Mouse (Mus musculus) hindbrain, embryonic 16.5 days (tissue): ENCODE results near the gene Ly6g6d. TPM values are rescaled to one million over a fixed set of nuclear protein-coding genes. Genes with fewer than 3 reads are reported as not detected.

Source experiments
- ATAC-seq: fragments of 200-750 bp; cut with Nextera tagmentation; 2 replicates; pipeline ENCODE4 v1.8.0; 2017; ENCODE audit warnings: moderate TSS enrichment, moderate library complexity
- H3K27ac ChIP-seq: fragments of 300-500 bp; sonication (generic); 2 replicates; pipeline ENCODE4 v1.5.1; 2014; ENCODE audit warnings: low read depth, mild to moderate bottlenecking, control low read depth, low read length, moderate library complexity
- H3K27me3 ChIP-seq: fragments of 300-500 bp; sonication (generic); replicated peaks from 2 replicates; pipeline ENCODE4 v1.6.1; 2014; ENCODE audit warnings: low read length; ENCODE audit not compliant: control insufficient read depth, insufficient read depth
- H3K36me3 ChIP-seq: fragments of 300-500 bp; sonication (generic); 2 replicates; pipeline ENCODE4 v1.6.1; 2014; ENCODE audit warnings: mild to moderate bottlenecking, low read length, moderate library complexity, mixed read lengths; ENCODE audit not compliant: control insufficient read depth, insufficient read depth
- H3K4me1 ChIP-seq: fragments of 300-500 bp; sonication (generic); 2 replicates; pipeline ENCODE4 v1.6.1; 2014; ENCODE audit warnings: low read depth, low read length; ENCODE audit not compliant: control insufficient read depth, insufficient read depth
- H3K4me2 ChIP-seq: fragments of 300-500 bp; sonication (generic); 2 replicates; pipeline ENCODE4 v1.6.1; 2014; ENCODE audit warnings: mild to moderate bottlenecking, low read length, control low read depth, moderate library complexity
- H3K4me3 ChIP-seq: fragments of 300-500 bp; sonication (generic); 2 replicates; pipeline ENCODE4 v1.5.1; 2014; ENCODE audit warnings: mild to moderate bottlenecking, low read length, control low read depth, moderate library complexity
- H3K9ac ChIP-seq: fragments of 300-500 bp; sonication (generic); 2 replicates; pipeline ENCODE4 v1.6.1; 2014; ENCODE audit warnings: low read depth, mild to moderate bottlenecking, control low read depth, low read length, moderate library complexity
- H3K9me3 ChIP-seq: fragments of 300-500 bp; sonication (generic); 2 replicates; pipeline ENCODE4 v1.6.1; 2014; ENCODE audit warnings: mild to moderate bottlenecking, low read length, moderate library complexity; ENCODE audit not compliant: control insufficient read depth
- WGBS: fragments of 180-500 bp; shearing (Covaris S2); extraction: QIAGEN DNeasy Blood & Tissue Kit; methylation state at CpG from one replicate; pipeline ENCODE4 v1.1.7; 2014; 5-methylcytosine and 5-hydroxymethylcytosine counted together
- polyA plus RNA-seq: library from polyadenylated mRNA; unstranded; fragments of >200 nt; fragmentation: Nextera tagmentation; extraction: Ambion mirVana; gene quantifications from 2 replicates; pipeline ENCODE4 v1.2.1, GENCODE M21; 2015

Gene Ly6g6d
- polyA plus RNA-seq, 1 experiment from 2014 or later: 0.68 TPM

GRCm38 (mm10) chr17:35031880-35032279 lies 46.0 kb downstream of the Ly6g6d start:
- no peak overlapping the region for H3K27ac ChIP-seq
- H3K4me3 ChIP-seq: no peak overlapping the region
- no peak overlapping the region for H3K9ac ChIP-seq
- ATAC-seq: no peak
- no peaks in the 10 kb centered on the region for H3K36me3 ChIP-seq
- H3K9me3 ChIP-seq: no peaks in the 10 kb centered on the region
- H3K27me3 ChIP-seq: no peaks in the 10 kb centered on the region
- peaks cover 10% of the 10 kb centered on the region for H3K4me1 ChIP-seq
- H3K4me2 ChIP-seq: no peak overlapping the region
- WGBS: 90% methylated on average over 7 of the region's 7 CpGs

GRCm38 (mm10) chr17:35031272-35031671 lies 46.6 kb downstream of the Ly6g6d start:
- Histone ChIP-seq H3K9me3 (no peaks in the 10 kb centered on the region), H3K4me2 (no peak overlapping the region), H3K4me3 (no peak overlapping the region), H3K4me1 (peaks cover 10% of the 10 kb centered on the region), H3K27me3 (no peaks in the 10 kb centered on the region), H3K9ac (no peak overlapping the region), H3K36me3 (no peaks in the 10 kb centered on the region), H3K27ac (no peak overlapping the region)
- 92% methylated on average over 11 of the region's 11 CpGs for WGBS
- no peak for ATAC-seq

- H3K4me1 ChIP-seq: peaks cover 10% of the 10 kb centered on the region
- no peaks in the 10 kb centered on the region for H3K36me3 ChIP-seq
- peak; percentile 53 for ATAC-seq
- no peaks in the 10 kb centered on the region for H3K9me3 ChIP-seq
- H3K9ac ChIP-seq: peak overlapping the region; percentile 36
- H3K4me2 ChIP-seq: peak overlapping the region; percentile 45
- H3K4me3 ChIP-seq: peak overlapping the region; percentile 8; the same call in 1 of the 2 replicates
- no peaks in the 10 kb centered on the region for H3K27me3 ChIP-seq
- 23% methylated on average over 19 of the region's 19 CpGs for WGBS
- H3K27ac ChIP-seq: no peak overlapping the region
Observed at GRCm38 (mm10) chr17:35029691-35030532, 48.0 kb downstream of the Ly6g6d start.

- Histone ChIP-seq H3K9ac (no peak overlapping the region), H3K36me3 (no peaks in the 10 kb centered on the region), H3K9me3 (no peaks in the 10 kb centered on the region), H3K4me3 (no peak overlapping the region), H3K4me2 (no peak overlapping the region), H3K27ac (no peak overlapping the region), H3K4me1 (peaks cover 10% of the 10 kb centered on the region), H3K27me3 (no peaks in the 10 kb centered on the region)
- WGBS: 94% methylated on average over 2 of the region's 2 CpGs
- ATAC-seq: no peak
Observed at GRCm38 (mm10) chr17:35028315-35028714, 49.5 kb downstream of the Ly6g6d start.

- H3K9ac ChIP-seq: no peak within 1 kb of the TSS
- no peaks in the 10 kb centered on the region for H3K27me3 ChIP-seq
- no peak within 1 kb of the TSS for H3K4me3 ChIP-seq
- H3K4me1 ChIP-seq: peaks cover 10% of the 10 kb centered on the region
- H3K27ac ChIP-seq: peak within 1 kb of the TSS; percentile 59
- no peaks in the 10 kb centered on the region for H3K9me3 ChIP-seq
- ATAC-seq: peak; percentile 67
- H3K36me3 ChIP-seq: no peaks in the 10 kb centered on the region
- WGBS: 33% methylated on average over 13 of the region's 13 CpGs
- H3K4me2 ChIP-seq: peak within 1 kb of the TSS; percentile 12
Observed at GRCm38 (mm10) chr17:35027277-35028068, 50.4 kb downstream of the Ly6g6d start, which contains the start of gene Sapcd1. Gene Sapcd1 (minus strand): TSS chr17:35028016.

GRCm38 (mm10) chr17:35026206-35026605 lies 51.7 kb downstream of the Ly6g6d start:
- Histone ChIP-seq H3K27me3 (no peaks in the 10 kb centered on the region), H3K9me3 (no peaks in the 10 kb centered on the region), H3K9ac (no peak overlapping the region), H3K4me2 (no peak overlapping the region), H3K27ac (no peak overlapping the region; the same call in 1 of the 2 replicates), H3K36me3 (no peaks in the 10 kb centered on the region), H3K4me1 (peaks cover 15% of the 10 kb centered on the region), H3K4me3 (no peak overlapping the region)
- WGBS: 73% methylated on average over 5 of the region's 5 CpGs
- no peak for ATAC-seq

GRCm38 (mm10) chr17:35024691-35025488 lies 53.0 kb downstream of the Ly6g6d start:
- Histone ChIP-seq H3K9me3 (no peaks in the 10 kb centered on the region), H3K4me3 (no peak overlapping the region), H3K9ac (no peak overlapping the region), H3K4me2 (no peak overlapping the region), H3K36me3 (no peaks in the 10 kb centered on the region), H3K27me3 (no peaks in the 10 kb centered on the region), H3K27ac (no peak overlapping the region), H3K4me1 (peaks cover 13% of the 10 kb centered on the region)
- WGBS: 59% methylated on average over 7 of the region's 10 CpGs
- ATAC-seq: no peak

GRCm38 (mm10) chr17:35024261-35024660 lies 53.6 kb downstream of the Ly6g6d start:
- WGBS: 75% methylated on average over 13 of the region's 13 CpGs
- no peaks in the 10 kb centered on the region for H3K9me3 ChIP-seq
- H3K27ac ChIP-seq: no peak overlapping the region
- no peak overlapping the region for H3K4me3 ChIP-seq
- H3K4me2 ChIP-seq: no peak overlapping the region
- ATAC-seq: no peak
- H3K27me3 ChIP-seq: no peaks in the 10 kb centered on the region
- H3K36me3 ChIP-seq: no peaks in the 10 kb centered on the region
- H3K4me1 ChIP-seq: peaks cover 11% of the 10 kb centered on the region
- H3K9ac ChIP-seq: no peak overlapping the region
